26 mouse cellular contexts compared by ENCODE assay signal in genomic region chr2:136623808-136624489, GRCm38 (mm10).
DNase-seq lines count a peak whose midpoint lies in the region; ATAC-seq and TF ChIP-seq lines count a peak whose summit lies in the region.
"Had no signal": no experiment of that assay in that cellular context is flagged by ENCODE, and none has a peak within 500 bp of the region (broad histone marks: within the 10 kb centered on the region; RNA-seq: fewer than 3 reads in every experiment).

No protein-coding gene starts in this region.

- 0 out of 2 replicates have a peak, but pooled peaks have one; percentile 35 for ATAC-seq in limb, embryonic 11.5 days (ENCODE audit: insufficient number of reproducible peaks, low FRiP score, low TSS enrichment, low read depth)
- ATAC-seq in limb, embryonic 13.5 days (ENCODE audit: low FRiP score, low read depth): peak; percentile 76; the same call in 1 of the 2 replicates
- ATAC-seq: forebrain, embryonic 14.5 days; hindbrain, embryonic 16.5 days had no signal

- no peak overlapping the region for H3K9ac ChIP-seq in limb, embryonic 11.5 days (ENCODE audit: low read length)
- H3K9ac ChIP-seq in limb, embryonic 13.5 days: no peak overlapping the region
- H3K9ac ChIP-seq: heart, embryonic 15.5 days; limb, embryonic 15.5 days; liver, embryonic 14.5 days had no signal

- no peaks in the 10 kb centered on the region for H3K4me1 ChIP-seq in limb, embryonic 11.5 days (ENCODE audit: control insufficient read depth, insufficient read depth, low read length)
- no peaks in the 10 kb centered on the region for H3K4me1 ChIP-seq in limb, embryonic 10.5 days
- peaks cover 10% of the 10 kb centered on the region for H3K4me1 ChIP-seq in limb, embryonic 13.5 days
- H3K4me1 ChIP-seq: heart, embryonic 10.5 days; heart, embryonic 15.5 days had no signal

- intact Hi-C loops in left cerebral cortex, postnatal 4 days (cut with DNase I): no loop called here

- H3K4me2 ChIP-seq in limb, embryonic 11.5 days (ENCODE audit: low read depth, severe bottlenecking): no peak overlapping the region
- H3K4me2 ChIP-seq in limb, embryonic 13.5 days (replicated peaks): no peak overlapping the region
- H3K4me2 ChIP-seq: heart, embryonic 15.5 days; limb, embryonic 15.5 days had no signal

- 44% methylated on average over 5 of the region's 5 CpGs for WGBS in limb, embryonic 11.5 days
- 47% methylated on average over 5 of the region's 5 CpGs for WGBS in limb, embryonic 10.5 days
- 23% methylated on average over 5 of the region's 5 CpGs for WGBS in limb, embryonic 13.5 days

- H3K27ac ChIP-seq in limb, embryonic 11.5 days (replicated peaks; ENCODE audit: low read depth, low read length): no peak overlapping the region
- H3K27ac ChIP-seq in limb, embryonic 10.5 days: no peak overlapping the region
- no peak overlapping the region for H3K27ac ChIP-seq in limb, embryonic 13.5 days
- H3K27ac ChIP-seq: heart, embryonic 10.5 days; heart, embryonic 15.5 days; limb, embryonic 15.5 days; liver, embryonic 14.5 days; macrophage had no signal

- H3K36me3 ChIP-seq in limb, embryonic 11.5 days (ENCODE audit: control insufficient read depth, insufficient read depth, low read length): no peaks in the 10 kb centered on the region
- no peaks in the 10 kb centered on the region for H3K36me3 ChIP-seq in limb, embryonic 10.5 days
- H3K36me3 ChIP-seq in limb, embryonic 13.5 days: no peaks in the 10 kb centered on the region
- H3K36me3 ChIP-seq: heart, embryonic 10.5 days; heart, embryonic 15.5 days; limb, embryonic 15.5 days had no signal

- H3K27me3 ChIP-seq in limb, embryonic 11.5 days (ENCODE audit: control insufficient read depth, insufficient read depth, low read length): no peaks in the 10 kb centered on the region
- no peaks in the 10 kb centered on the region for H3K27me3 ChIP-seq in limb, embryonic 10.5 days (ENCODE audit: low read depth, poor library complexity, severe bottlenecking)
- H3K27me3 ChIP-seq in limb, embryonic 13.5 days: no peaks in the 10 kb centered on the region
- H3K27me3 ChIP-seq: CH12.LX; heart, embryonic 15.5 days; limb, embryonic 15.5 days had no signal

- no peaks in the 10 kb centered on the region for H3K9me3 ChIP-seq in limb, embryonic 11.5 days (ENCODE audit: control insufficient read depth, low read length)
- H3K9me3 ChIP-seq in limb, embryonic 10.5 days (replicated peaks): no peaks in the 10 kb centered on the region
- H3K9me3 ChIP-seq in limb, embryonic 13.5 days: no peaks in the 10 kb centered on the region
- H3K9me3 ChIP-seq: heart, embryonic 10.5 days; heart, embryonic 15.5 days; limb, embryonic 15.5 days had no signal

- no peak overlapping the region for H3K4me3 ChIP-seq in limb, embryonic 11.5 days (ENCODE audit: low read depth, low read length)
- no peak overlapping the region for H3K4me3 ChIP-seq in limb, embryonic 10.5 days
- H3K4me3 ChIP-seq in limb, embryonic 13.5 days: no peak overlapping the region
- H3K4me3 ChIP-seq: heart, embryonic 10.5 days; heart, embryonic 15.5 days; limb, embryonic 15.5 days; myocyte had no signal

- no peak for TF ChIP-seq CTCF in brain, embryonic 14.5 days (IDR thresholded peaks at IDR 0.05; ENCODE audit: borderline replicate concordance, extremely low read depth, insufficient read depth, insufficient read length)

- no peak for DNase-seq in limb, embryonic 11.5 days (ENCODE audit: low spot score)
- no peak for DNase-seq in limb, embryonic 10.5 days (ENCODE audit: low spot score)
- peak; percentile 9 for DNase-seq in brain, embryonic 14.5 days (ENCODE audit: low read depth)
- peak; percentile 71 for DNase-seq in retina, postnatal 7 days (ENCODE audit: low read depth, low spot score)
- DNase-seq in layer of hippocampus, adult 11-12 months (ENCODE audit: low spot score): no peak
- no peak for DNase-seq in left cerebral cortex, postnatal 4 days
- DNase-seq: adrenal gland, adult 8-10 months; cerebellum, adult 8-10 months; gastrocnemius, postnatal 25 days; heart, adult 11 months; kidney, adult 18-20 months; kidney, postnatal 36 days; layer of hippocampus, postnatal 36 days; lung, adult 2 months; lung, postnatal 10 days; thymus, postnatal 4 days had no signal

- no peak for TF ChIP-seq POLR2A in brain, embryonic 14.5 days (IDR thresholded peaks at IDR 0.05; ENCODE audit: borderline replicate concordance, extremely low read depth, insufficient read depth, insufficient read length, poor library complexity, severe bottlenecking)

Comparison
In these comparisons a context has a peak if more than half of its experiments do, and no peak if none do; other contexts are left out.
1. DNase-seq: peak in brain, embryonic 14.5 days (single experiment) and retina, postnatal 7 days (single experiment); none in limb, embryonic 11.5 days (single experiment), limb, embryonic 10.5 days (single experiment), layer of hippocampus, adult 11-12 months (single experiment) and left cerebral cortex, postnatal 4 days (single experiment).